Mouse (Mus musculus) testis, adult 2 months (tissue): ENCODE results near the gene Gstt4. TPM values are rescaled to one million over a fixed set of nuclear protein-coding genes. Genes with fewer than 3 reads are reported as not detected.
"Not testable (repeated sequence)": the region's sequence is repeated elsewhere in the genome, so short reads cannot be mapped to it uniquely, and the experiment has no call there.

Source experiments
- H3K27ac ChIP-seq: fragments of 200-500 bp; 2 replicates; pipeline ENCODE4 v1.5.1; 2012; ENCODE audit warnings: low read depth, low read length; ENCODE audit not compliant: control insufficient read depth, insufficient read depth
- H3K27me3 ChIP-seq: fragments of 200-500 bp; 2 replicates; pipeline ENCODE4 v1.6.1; 2012; ENCODE audit warnings: mild to moderate bottlenecking, low read length, moderate library complexity; ENCODE audit not compliant: control insufficient read depth, insufficient read depth
- H3K36me3 ChIP-seq: fragments of 200-500 bp; 2 replicates; pipeline ENCODE4 v1.6.1; 2012; ENCODE audit warnings: mild to moderate bottlenecking, low read length; ENCODE audit not compliant: control insufficient read depth, insufficient read depth
- H3K4me1 ChIP-seq: fragments of 200-500 bp; 2 replicates; pipeline ENCODE4 v1.6.1; 2012; ENCODE audit warnings: low read length; ENCODE audit not compliant: control insufficient read depth, insufficient read depth
- H3K4me3 ChIP-seq: fragments of 200-500 bp; 2 replicates; pipeline ENCODE4 v1.5.1; 2012; ENCODE audit warnings: low read depth, mild to moderate bottlenecking, low read length, moderate library complexity, mixed read lengths; ENCODE audit not compliant: control insufficient read depth
- CTCF ChIP-seq: fragments of 200-500 bp; IDR thresholded peaks from 2 replicates; pipeline ENCODE4 v1.5.1; 2012; ENCODE audit warnings: low read depth, mild to moderate bottlenecking, inconsistent platforms, low read length, moderate library complexity; ENCODE audit not compliant: control insufficient read depth, insufficient read depth, insufficient replicate concordance
- POLR2A ChIP-seq: fragments of 200-500 bp; IDR thresholded peaks from 2 replicates; pipeline ENCODE4 v1.6.1; 2012; ENCODE audit warnings: low read depth, mild to moderate bottlenecking, inconsistent platforms, low read length, moderate library complexity; ENCODE audit not compliant: control insufficient read depth
- polyA plus RNA-seq: library from polyadenylated mRNA; depleted of rRNA; stranded (reverse); fragments of >200 nt; gene quantifications from 2 replicates; pipeline ENCODE4 v1.2.3, GENCODE M21; 2012; rRNA removed

Gstt4 gene
- polyA plus RNA-seq, 1 experiment: 561 TPM

GRCm38 (mm10) chr10:75774587-75774986 is 47.8 kb downstream of the Gstt4 start:
- TF ChIP-seq POLR2A (no peak), CTCF (no peak)
- no peaks in the 10 kb centered on the region for H3K27me3 ChIP-seq
- no peak overlapping the region for H3K27ac ChIP-seq
- H3K36me3 ChIP-seq: no peaks in the 10 kb centered on the region; the same call in 1 of the 2 replicates
- peaks cover 7% of the 10 kb centered on the region for H3K4me1 ChIP-seq
- H3K4me3 ChIP-seq: no peak overlapping the region

- Histone ChIP-seq H3K27me3 (no peaks in the 10 kb centered on the region), H3K4me3 (no peak overlapping the region)
- TF ChIP-seq POLR2A (no peak), CTCF (no peak)
Measured at GRCm38 (mm10) chr10:75774102-75774501, 48.2 kb downstream of the Gstt4 start.

GRCm38 (mm10) chr10:75772795-75773664 is 49.3 kb downstream of the Gstt4 start, which contains the start of gene Ddt:
Ddt (minus strand) TSS chr10:75773414.
- Histone ChIP-seq H3K27me3 (no peaks in the 10 kb centered on the region), H3K36me3 (no peaks in the 10 kb centered on the region; the same call in 1 of the 2 replicates), H3K4me1 (peaks cover 4% of the 10 kb centered on the region), H3K27ac (peak within 1 kb of the TSS; percentile 90), H3K4me3 (peak within 1 kb of the TSS; percentile 88)
- TF ChIP-seq CTCF (0 out of 2 replicates have a peak, but pooled peaks have one; percentile 7), POLR2A (peak; percentile 92)

More at GRCm38 (mm10) chr10:75774102-75774501, 48.2 kb downstream of the Gstt4 start:
- 0 out of 2 replicates have a peak overlapping the region, but pooled peaks have one; percentile 80 for H3K27ac ChIP-seq
- H3K4me1 ChIP-seq: peaks cover 4% of the 10 kb centered on the region
- H3K36me3 ChIP-seq: no peaks in the 10 kb centered on the region; the same call in 1 of the 2 replicates

GRCm38 (mm10) chr10:75767756-75768155 is 54.6 kb downstream of the Gstt4 start:
- H3K27me3 ChIP-seq, H3K4me1 ChIP-seq, H3K27ac ChIP-seq, H3K4me3 ChIP-seq, H3K36me3 ChIP-seq: not testable (repeated sequence)

- no peaks in the 10 kb centered on the region for H3K27me3 ChIP-seq
- no peaks in the 10 kb centered on the region for H3K36me3 ChIP-seq
- no peak for TF ChIP-seq CTCF
- TF ChIP-seq POLR2A: no peak
- H3K27ac ChIP-seq: no peak overlapping the region
- no peak overlapping the region for H3K4me3 ChIP-seq
- H3K4me1 ChIP-seq: peaks cover 2% of the 10 kb centered on the region
Measured at GRCm38 (mm10) chr10:75766856-75767255, 55.5 kb downstream of the Gstt4 start.

Other genes with a start within 250 kb of the Gstt4 start
- 5.4 TPM in 2 replicates for gene Ggt5, start 233.2 kb downstream of the Gstt4 start, polyA plus RNA-seq
- 4.0 and 4.7 TPM in 2 replicates for gene Susd2, start 178.5 kb downstream of the Gstt4 start, polyA plus RNA-seq
- 19.7 and 20.0 TPM in 2 replicates for gene Cabin1, start 58.2 kb downstream of the Gstt4 start, polyA plus RNA-seq
- 310 and 393 TPM in 2 replicates for gene Ddt, start 49.1 kb downstream of the Gstt4 start, polyA plus RNA-seq
- 0.19 TPM in 1 of 2 replicates, not detected in the other for gene Gm20441, start 41.6 kb downstream of the Gstt4 start, polyA plus RNA-seq
- gene Gstt3, start 41.1 kb downstream of the Gstt4 start, polyA plus RNA-seq: 40.0 and 41.9 TPM in 2 replicates
- gene Gstt1, start 24.0 kb downstream of the Gstt4 start, polyA plus RNA-seq: 7.0 and 8.9 TPM in 2 replicates
- gene Gstt2, start 14.9 kb upstream of the Gstt4 start, polyA plus RNA-seq: 159 and 168 TPM in 2 replicates
- 261 and 275 TPM in 2 replicates for gene Mif, start 37.7 kb upstream of the Gstt4 start, polyA plus RNA-seq
- gene Derl3, start 70.9 kb upstream of the Gstt4 start, polyA plus RNA-seq: 120 and 145 TPM in 2 replicates
- 41.7 and 43.9 TPM in 2 replicates for gene Smarcb1, start 99.1 kb upstream of the Gstt4 start, polyA plus RNA-seq
- gene Chchd10, start 110.6 kb upstream of the Gstt4 start, polyA plus RNA-seq: 64.5 and 78.9 TPM in 2 replicates
- gene Mmp11, start 114.0 kb upstream of the Gstt4 start, polyA plus RNA-seq: 6.9 and 7.5 TPM in 2 replicates
- gene Gm867, start 118.1 kb upstream of the Gstt4 start, polyA plus RNA-seq: 1.1 and 1.3 TPM in 2 replicates
- gene Vpreb3, start 120.5 kb upstream of the Gstt4 start, polyA plus RNA-seq: 1.2 and 2.3 TPM in 2 replicates
- 20.6 and 22.2 TPM in 2 replicates for gene Gm5134, start 132.0 kb upstream of the Gstt4 start, polyA plus RNA-seq
- 3.8 and 4.9 TPM in 2 replicates for gene Zfp280b, start 210.1 kb upstream of the Gstt4 start, polyA plus RNA-seq